Mouse (Mus musculus): ENCODE results near the gene Zfp423. TPM values are rescaled to one million over a fixed set of nuclear protein-coding genes. Genes with fewer than 3 reads are reported as not detected.
A peak's percentile ranks its signal among the peaks of the same experiment; 100 is the strongest.

The Zfp423 gene
- polyA plus RNA-seq, 1 experiment from 2014 or later, result 6.1 TPM

- TF ChIP-seq CTCF (IDR thresholded peaks at IDR 0.05; ENCODE audit: low read depth), result no peak
- Histone ChIP-seq H3K4me3 (replicated peaks; ENCODE audit: low read depth, low read length) (peak overlapping the region; percentile 25), H3K9me3 (replicated peaks; ENCODE audit: low read length) (no peaks in the 10 kb centered on the region), H3K9ac (ENCODE audit: low read depth, low read length) (no peak overlapping the region), H3K4me2 (ENCODE audit: low read length) (peak overlapping the region; percentile 58), H3K4me1 (replicated peaks; ENCODE audit: insufficient read depth, low read length) (peaks cover 21% of the 10 kb centered on the region), H3K36me3 (ENCODE audit: insufficient read depth, low read length) (no peaks in the 10 kb centered on the region), H3K27ac (no peak overlapping the region), H3K27me3 (ENCODE audit: insufficient read depth, low read length) (peaks cover 8% of the 10 kb centered on the region; the same call in 1 of the 2 replicates)
- no peak for ATAC-seq (replicated peaks; ENCODE audit: low FRiP score, low read depth)
- DNase-seq (ENCODE audit: low spot score), result no peak
- 22% methylated on average over 27 of the region's 27 CpGs for WGBS
Measured at GRCm38 (mm10) chr8:87662307-87662771, 297.1 kb downstream of the Zfp423 start.

GRCm38 (mm10) chr8:87660916-87661910, 298.2 kb downstream of the Zfp423 start:
- ATAC-seq (replicated peaks; ENCODE audit: low FRiP score, low read depth) (no peak), DNase-seq (ENCODE audit: low spot score) (peak; percentile 14)
- no peak for TF ChIP-seq CTCF (IDR thresholded peaks at IDR 0.05; ENCODE audit: low read depth)
- Histone ChIP-seq H3K9me3 (replicated peaks; ENCODE audit: low read length) (no peaks in the 10 kb centered on the region), H3K36me3 (ENCODE audit: insufficient read depth, low read length) (no peaks in the 10 kb centered on the region), H3K9ac (ENCODE audit: low read depth, low read length) (no peak overlapping the region), H3K4me2 (ENCODE audit: low read length) (peak overlapping the region; percentile 54), H3K27me3 (ENCODE audit: insufficient read depth, low read length) (peaks cover 8% of the 10 kb centered on the region; the same call in 1 of the 2 replicates), H3K27ac (no peak overlapping the region), H3K4me3 (replicated peaks; ENCODE audit: low read depth, low read length) (0 out of 2 replicates have a peak overlapping the region, but pooled peaks have one; percentile 16), H3K4me1 (replicated peaks; ENCODE audit: insufficient read depth, low read length) (peaks cover 21% of the 10 kb centered on the region)
- WGBS, result 26% methylated on average over 34 of the region's 34 CpGs

- TF ChIP-seq CTCF (IDR thresholded peaks at IDR 0.05; ENCODE audit: low read depth), result no peak
- H3K27me3 ChIP-seq (ENCODE audit: insufficient read depth, low read length), result peaks cover 8% of the 10 kb centered on the region; the same call in 1 of the 2 replicates
- H3K4me2 ChIP-seq (ENCODE audit: low read length), result peak overlapping the region; percentile 54
- WGBS, result 4% methylated on average over 43 of the region's 43 CpGs
- ATAC-seq (replicated peaks; ENCODE audit: low FRiP score, low read depth) (no peak), DNase-seq (ENCODE audit: low spot score) (peak; percentile 24)
- peaks cover 21% of the 10 kb centered on the region for H3K4me1 ChIP-seq (replicated peaks; ENCODE audit: insufficient read depth, low read length)
- H3K9me3 ChIP-seq (replicated peaks; ENCODE audit: low read length), result no peaks in the 10 kb centered on the region
- H3K4me3 ChIP-seq (replicated peaks; ENCODE audit: low read depth, low read length), result peak overlapping the region; percentile 16
- no peak overlapping the region for H3K27ac ChIP-seq
- H3K9ac ChIP-seq (ENCODE audit: low read depth, low read length), result no peak overlapping the region
- H3K36me3 ChIP-seq (ENCODE audit: insufficient read depth, low read length), result no peaks in the 10 kb centered on the region
Measured at GRCm38 (mm10) chr8:87660029-87660915, 299.1 kb downstream of the Zfp423 start.

GRCm38 (mm10) chr8:87657488-87657887, 301.9 kb downstream of the Zfp423 start:
- no peak overlapping the region for H3K4me2 ChIP-seq (ENCODE audit: low read length)
- H3K9ac ChIP-seq (ENCODE audit: low read depth, low read length), result no peak overlapping the region
- WGBS, result 81% methylated on average over 4 of the region's 4 CpGs
- H3K9me3 ChIP-seq (replicated peaks; ENCODE audit: low read length), result no peaks in the 10 kb centered on the region
- ATAC-seq (replicated peaks; ENCODE audit: low FRiP score, low read depth), result no peak
- peaks cover 15% of the 10 kb centered on the region for H3K4me1 ChIP-seq (replicated peaks; ENCODE audit: insufficient read depth, low read length)
- no peak for TF ChIP-seq CTCF (IDR thresholded peaks at IDR 0.05; ENCODE audit: low read depth)
- DNase-seq (ENCODE audit: low spot score), result no peak
- H3K27me3 ChIP-seq (ENCODE audit: insufficient read depth, low read length), result peaks cover 8% of the 10 kb centered on the region; the same call in 1 of the 2 replicates
- H3K36me3 ChIP-seq (ENCODE audit: insufficient read depth, low read length), result no peaks in the 10 kb centered on the region
- H3K4me3 ChIP-seq (replicated peaks; ENCODE audit: low read depth, low read length), result no peak overlapping the region
- H3K27ac ChIP-seq, result no peak overlapping the region

GRCm38 (mm10) chr8:87656484-87657230, 302.7 kb downstream of the Zfp423 start:
- no peak overlapping the region for H3K27ac ChIP-seq
- no peak for TF ChIP-seq CTCF (IDR thresholded peaks at IDR 0.05; ENCODE audit: low read depth)
- 11% methylated on average over 35 of the region's 35 CpGs for WGBS
- no peaks in the 10 kb centered on the region for H3K36me3 ChIP-seq (ENCODE audit: insufficient read depth, low read length)
- H3K27me3 ChIP-seq (ENCODE audit: insufficient read depth, low read length), result peaks cover 8% of the 10 kb centered on the region; the same call in 1 of the 2 replicates
- ATAC-seq (replicated peaks; ENCODE audit: low FRiP score, low read depth) (peak; percentile 89), DNase-seq (ENCODE audit: low spot score) (peak; percentile 89)
- H3K4me3 ChIP-seq (replicated peaks; ENCODE audit: low read depth, low read length), result peak overlapping the region; percentile 35
- H3K4me1 ChIP-seq (replicated peaks; ENCODE audit: insufficient read depth, low read length), result peaks cover 15% of the 10 kb centered on the region
- H3K9ac ChIP-seq (ENCODE audit: low read depth, low read length), result no peak overlapping the region
- H3K9me3 ChIP-seq (replicated peaks; ENCODE audit: low read length), result no peaks in the 10 kb centered on the region
- H3K4me2 ChIP-seq (ENCODE audit: low read length), result peak overlapping the region; percentile 72

Data from kidney, postnatal 0 days (tissue).